Mouse (Mus musculus): Measurements from ENCODE around the gene Pitpnm2.

- TF ChIP-seq CTCF (IDR thresholded peaks at IDR 0.05; ENCODE audit: control insufficient read depth, insufficient read depth, low read length) (no peak), POLR2A (IDR thresholded peaks at IDR 0.05; ENCODE audit: borderline replicate concordance, control insufficient read depth, low read depth, low read length) (no peak)
Measured at GRCm38 (mm10) chr5:124171781-124172180, 77.8 kb downstream of the Pitpnm2 start.

All from bone marrow, adult 2 months (tissue).